Mouse (Mus musculus) MEL (cell line): ENCODE data around the gene Galnt13. TPM values are rescaled to one million over a fixed set of nuclear protein-coding genes. Genes with fewer than 3 reads are reported as not detected.

Experiments used
- DNase-seq: peaks from one replicate; pipeline ENCODE4 v3.0.0; 2011; ENCODE audit warnings: low read depth, low spot score
- H3K27ac ChIP-seq: 2 replicates; pipeline ENCODE4 v1.5.1; 2012; ENCODE audit warnings: low read depth, mild to moderate bottlenecking, control low read depth, low read length, moderate library complexity; ENCODE audit not compliant: control insufficient read depth
- H3K27me3 ChIP-seq, 2 experiments: fragments of 150-350 bp in 1 of 2; sonication (generic) in 1 of 2; 2 replicates each; pipeline ENCODE4 v1.6.1; 2012; ENCODE audit warnings: low read length in 2 of 2, mild to moderate bottlenecking in 2 of 2, improper control_type of control experiment in 1 of 2, moderate library complexity in 1 of 2; ENCODE audit not compliant: insufficient read depth in 2 of 2, control insufficient read depth in 1 of 2
- H3K36me3 ChIP-seq, 2 experiments: 2 replicates each; pipeline ENCODE4 v1.6.1; 2012 to 2014; ENCODE audit warnings: low read length in 2 of 2, improper control_type of control experiment in 1 of 2, inconsistent platforms in 1 of 2, mild to moderate bottlenecking in 1 of 2; ENCODE audit not compliant: insufficient read depth in 2 of 2, control insufficient read depth in 1 of 2
- H3K4me1 ChIP-seq, 2 experiments: fragments of 150-350 bp in 1 of 2; sonication (generic) in 1 of 2; 2 replicates each; pipeline ENCODE4 v1.6.1; 2012; ENCODE audit warnings: low read length in 2 of 2, improper control_type of control experiment in 1 of 2, mild to moderate bottlenecking in 1 of 2; ENCODE audit not compliant: insufficient read depth in 2 of 2, control insufficient read depth in 1 of 2
- H3K4me3 ChIP-seq, 2 experiments: fragments of 150-350 bp in 1 of 2; sonication (generic) in 1 of 2; 2 replicates each; pipeline ENCODE4 v1.5.1; 2012; ENCODE audit warnings: low read depth in 2 of 2, low read length in 2 of 2, mild to moderate bottlenecking in 2 of 2, moderate library complexity in 2 of 2, control low read depth in 1 of 2, improper control_type of control experiment in 1 of 2; ENCODE audit not compliant: control insufficient read depth in 1 of 2, insufficient read depth in 1 of 2
- H3K79me2 ChIP-seq: 2 replicates; pipeline ENCODE4 v1.6.1; 2012; ENCODE audit warnings: mild to moderate bottlenecking, low read length, moderate library complexity; ENCODE audit not compliant: control insufficient read depth, poor library complexity, insufficient read depth
- H3K9ac ChIP-seq: 2 replicates; pipeline ENCODE4 v1.6.1; 2012; ENCODE audit warnings: low read depth, mild to moderate bottlenecking, control low read depth, low read length, moderate library complexity; ENCODE audit not compliant: control insufficient read depth, poor library complexity, severe bottlenecking
- H3K9me3 ChIP-seq: fragments of 150-350 bp; sonication (generic); replicated peaks from 2 replicates; pipeline ENCODE4 v1.6.1; 2012; ENCODE audit warnings: mild to moderate bottlenecking, low read length, improper control_type of control experiment, moderate library complexity; ENCODE audit not compliant: insufficient read depth
- BHLHE40 ChIP-seq: IDR thresholded peaks from 2 replicates; pipeline ENCODE4 v1.6.1; 2012; ENCODE audit warnings: low read depth, mild to moderate bottlenecking, inconsistent platforms, low read length, improper control_type of control experiment, borderline replicate concordance
- E2F4 ChIP-seq: IDR thresholded peaks from 2 replicates; pipeline ENCODE4 v1.6.1; 2011; ENCODE audit warnings: low read depth, low read length, improper control_type of control experiment, borderline replicate concordance
- ELF1 ChIP-seq: IDR thresholded peaks from 2 replicates; pipeline ENCODE4 v1.6.1; 2014; ENCODE audit warnings: low read depth, mild to moderate bottlenecking, inconsistent platforms, low read length, improper control_type of control experiment, moderate library complexity
- ETS1 ChIP-seq: IDR thresholded peaks from 2 replicates; pipeline ENCODE4 v1.6.1; 2012; ENCODE audit warnings: low read depth, mild to moderate bottlenecking, inconsistent platforms, low read length, improper control_type of control experiment, moderate library complexity
- GABPA ChIP-seq: IDR thresholded peaks from 2 replicates; pipeline ENCODE4 v1.6.1; 2012; ENCODE audit warnings: low read depth, mild to moderate bottlenecking, inconsistent platforms, low read length, improper control_type of control experiment, moderate library complexity
- NELFE ChIP-seq: IDR thresholded peaks from 2 replicates; pipeline ENCODE4 v1.6.1; 2011; ENCODE audit warnings: low read depth, low read length, improper control_type of control experiment
- NRF1 ChIP-seq: IDR thresholded peaks from 2 replicates; pipeline ENCODE4 v1.6.1; 2014; ENCODE audit warnings: low read depth, mild to moderate bottlenecking, inconsistent platforms, low read length, improper control_type of control experiment, moderate library complexity; ENCODE audit not compliant: poor library complexity, insufficient read depth, severe bottlenecking
- POLR2A ChIP-seq, 2 experiments: IDR thresholded peaks; 2 replicates each; pipeline ENCODE4 v1.6.1; 2011 to 2012; ENCODE audit warnings: low read length in 2 of 2, mild to moderate bottlenecking in 2 of 2, control low read depth in 1 of 2, improper control_type of control experiment in 1 of 2, low read depth in 1 of 2, moderate library complexity in 1 of 2; ENCODE audit not compliant: control insufficient read depth in 1 of 2, insufficient read depth in 1 of 2, poor library complexity in 1 of 2
- POLR2AphosphoS2 ChIP-seq: IDR thresholded peaks from 2 replicates; pipeline ENCODE4 v1.6.1; 2011; ENCODE audit warnings: low read length, improper control_type of control experiment
- POLR2AphosphoS5 ChIP-seq: IDR thresholded peaks from 2 replicates; pipeline ENCODE4 v1.6.1; 2012; ENCODE audit warnings: low read depth, borderline replicate concordance, mild to moderate bottlenecking, inconsistent platforms, low read length, moderate library complexity, mixed read lengths
- RAD21 ChIP-seq: IDR thresholded peaks from 2 replicates; pipeline ENCODE4 v1.6.1; 2011; ENCODE audit warnings: mild to moderate bottlenecking, low read depth, low read length, improper control_type of control experiment
- SIN3A ChIP-seq: IDR thresholded peaks from 2 replicates; pipeline ENCODE4 v1.6.1; 2012; ENCODE audit warnings: low read length, improper control_type of control experiment, inconsistent platforms
- TAL1 ChIP-seq: IDR thresholded peaks from 2 replicates; pipeline ENCODE4 v1.6.1; 2012; ENCODE audit warnings: mild to moderate bottlenecking, inconsistent platforms, low read length, moderate library complexity, mixed read lengths
- TCF12 ChIP-seq: IDR thresholded peaks from 2 replicates; pipeline ENCODE4 v1.6.1; 2014; ENCODE audit warnings: low read depth, mild to moderate bottlenecking, inconsistent platforms, low read length, improper control_type of control experiment, moderate library complexity
- UBTF ChIP-seq: IDR thresholded peaks from 2 replicates; pipeline ENCODE4 v1.6.1; 2012; ENCODE audit warnings: low read depth, mild to moderate bottlenecking, inconsistent platforms, low read length, improper control_type of control experiment, moderate library complexity, borderline replicate concordance; ENCODE audit not compliant: insufficient read depth
- USF2 ChIP-seq, 2 experiments: IDR thresholded peaks; 2 replicates each; pipeline ENCODE4 v1.6.1; 2011 to 2012; ENCODE audit warnings: improper control_type of control experiment in 2 of 2, low read length in 2 of 2, borderline replicate concordance in 1 of 2, inconsistent platforms in 1 of 2, low read depth in 1 of 2, mild to moderate bottlenecking in 1 of 2; ENCODE audit not compliant: insufficient read depth in 1 of 2
- ZNF384 ChIP-seq: IDR thresholded peaks from 2 replicates; pipeline ENCODE4 v1.6.1; 2012; ENCODE audit warnings: low read depth, mild to moderate bottlenecking, inconsistent platforms, low read length, improper control_type of control experiment
- polyA plus RNA-seq, 2 experiments: library from polyadenylated mRNA; stranded (reverse) in 1 of 2; unstranded in 1 of 2; fragments of >175 nt in 1 of 2; fragments of >200 nt in 1 of 2; gene quantifications; 2 replicates each; pipeline versions ENCODE4 v1.2.1 to v1.2.4; 2012; ENCODE audit warnings: low replicate concordance in 2 of 2, low read depth in 1 of 2; ENCODE audit not compliant: insufficient read length in 2 of 2, insufficient read depth in 1 of 2, missing spikeins in 1 of 2
- total RNA-seq: library from RNA; depleted of rRNA; stranded (reverse); fragments of 300-350 nt; gene quantifications from 2 replicates; pipeline ENCODE4 v1.2.3, GENCODE M21; 2012

The Galnt13 gene
- total and polyA plus RNA-seq, 3 experiments = not detected

DNA sequence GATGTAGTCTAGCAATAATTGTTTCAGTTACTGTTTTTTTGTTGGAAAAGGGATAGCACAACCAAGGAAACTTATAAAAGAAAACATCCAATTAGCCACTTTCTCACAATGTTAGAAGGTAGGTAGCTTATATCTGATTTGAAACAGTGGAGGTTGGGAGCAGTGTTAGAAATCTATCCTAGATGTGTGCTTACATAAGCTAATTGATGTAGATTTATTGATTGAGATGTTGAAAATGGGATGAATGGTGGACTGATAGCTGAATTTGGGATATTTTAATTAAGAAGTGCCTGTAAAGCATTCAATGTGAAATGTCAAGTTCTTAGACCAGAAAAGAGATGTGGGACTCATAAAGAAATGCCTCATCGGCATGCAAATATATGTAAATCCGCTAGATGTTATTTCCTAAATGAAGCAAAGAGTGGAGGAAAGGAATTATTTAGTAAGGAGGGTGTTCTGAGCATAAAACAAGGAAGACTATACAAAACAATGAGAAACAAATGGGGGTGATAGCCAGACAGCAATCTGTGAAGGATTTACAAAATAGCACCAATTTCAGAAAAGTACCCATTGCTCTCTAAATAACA is 377.6 kb downstream of the Galnt13 start:
- Histone ChIP-seq H3K27me3 (no peaks in the 10 kb centered on the region), H3K79me2 (no peaks in the 10 kb centered on the region), H3K9me3 (no peaks in the 10 kb centered on the region), H3K4me3 (no peak overlapping the region), H3K36me3 (no peaks in the 10 kb centered on the region), H3K4me1 (no peaks in the 10 kb centered on the region), H3K27ac (no peak overlapping the region), H3K9ac (no peak overlapping the region)
- TF ChIP-seq TCF12 (no peak), NELFE (no peak), SIN3A (no peak), POLR2AphosphoS5 (no peak), ELF1 (no peak), POLR2A (IDR thresholded peaks at IDR 0.05; ENCODE audit: control insufficient read depth in 1 of 2, insufficient read depth in 1 of 2, low read depth in 1 of 2, low read length in 2 of 2, poor library complexity in 1 of 2) (no peak), NRF1 (no peak), TAL1 (no peak), ETS1 (no peak), UBTF (no peak), GABPA (no peak), USF2 (IDR thresholded peaks at IDR 0.05; ENCODE audit: borderline replicate concordance in 1 of 2, insufficient read depth in 1 of 2, low read depth in 1 of 2, low read length in 2 of 2) (no peak), E2F4 (no peak), BHLHE40 (no peak), ZNF384 (no peak)
- no peak for DNase-seq

GRCm38 (mm10) chr2:54841245-54841644 is 405.1 kb downstream of the Galnt13 start:
- Histone ChIP-seq H3K4me1 (no peaks in the 10 kb centered on the region), H3K9me3 (no peaks in the 10 kb centered on the region), H3K27ac (no peak overlapping the region), H3K27me3 (no peaks in the 10 kb centered on the region), H3K36me3 (no peaks in the 10 kb centered on the region), H3K9ac (no peak overlapping the region), H3K4me3 (no peak overlapping the region), H3K79me2 (no peaks in the 10 kb centered on the region)
- TF ChIP-seq POLR2AphosphoS2 (no peak), RAD21 (no peak)
- DNase-seq = no peak
